Mouse (Mus musculus) megakaryocyte, embryonic 14.5 days (primary cell): Measurements from ENCODE around the gene Smim1.

Experiments
- FLI1 ChIP-seq: IDR thresholded peaks from 2 replicates; pipeline ENCODE4 v1.6.1; 2012; ENCODE audit warnings: low read length, inconsistent platforms, mixed read lengths
- GATA1 ChIP-seq: IDR thresholded peaks from 3 replicates; pipeline ENCODE4 v1.6.1; 2012; ENCODE audit warnings: mixed read lengths, low read length, inconsistent platforms, borderline replicate concordance

DNA sequence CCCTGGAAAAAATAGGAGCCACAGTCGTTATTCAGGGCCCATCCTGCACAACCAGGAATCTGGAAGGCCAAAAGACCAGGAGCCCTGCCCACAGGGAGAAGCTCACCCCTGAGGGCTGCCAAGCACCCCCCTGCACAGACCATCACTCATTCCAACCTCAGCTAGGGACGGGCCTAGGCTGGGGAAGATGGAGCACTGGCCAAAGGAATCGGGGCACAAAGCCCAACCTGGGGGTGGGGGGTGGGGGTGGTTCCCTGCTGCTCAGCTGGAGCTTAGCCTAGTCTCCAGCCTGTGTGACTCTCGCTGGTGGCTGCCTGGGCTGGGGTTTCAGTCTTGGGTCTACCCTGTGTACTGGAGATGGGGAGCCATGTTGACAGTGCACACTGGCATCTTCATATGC lies 3.2 kb downstream of the Smim1 start:
- TF ChIP-seq GATA1: no peak
- no peak for TF ChIP-seq FLI1
